Mouse (Mus musculus) frontal cortex, adult (tissue): ENCODE data around the gene Rad54l2.

Experiments used
- ATAC-seq: cut with Nextera tagmentation; 2 replicates; pipeline ENCODE4 v1.9.2; 2017; ENCODE audit warnings: mild to moderate bottlenecking, moderate library complexity, mixed read lengths; ENCODE audit not compliant: low TSS enrichment

Gene Rad54l2

GRCm38 (mm10) chr9:106788812-106789321 lies at the start of gene Rad54l2:
TSS of gene Rad54l2 (minus strand) at chr9:106789194.
- peak; percentile 95 for ATAC-seq

GRCm38 (mm10) chr9:106822381-106823104 lies 33.5 kb upstream of the Rad54l2 start:
- ATAC-seq: peak; percentile 55

GRCm38 (mm10) chr9:106821618-106822380 lies 32.8 kb upstream of the Rad54l2 start, which contains the start of gene Dcaf1:
TSS of gene Dcaf1 (plus strand) at chr9:106821874.
- peak; percentile 98 for ATAC-seq

- ATAC-seq: no peak
Observed at GRCm38 (mm10) chr9:106821050-106821617, 32.1 kb upstream of the Rad54l2 start.

GRCm38 (mm10) chr9:106819201-106819600 lies 30.2 kb upstream of the Rad54l2 start:
- ATAC-seq: no peak

- no peak for ATAC-seq
Observed at GRCm38 (mm10) chr9:106818191-106818590, 29.2 kb upstream of the Rad54l2 start.

- ATAC-seq: no peak
Observed at GRCm38 (mm10) chr9:106806503-106806902, 17.5 kb upstream of the Rad54l2 start.

- no peak for ATAC-seq
Observed at GRCm38 (mm10) chr9:106790831-106791230, 1.8 kb upstream of the Rad54l2 start.

GRCm38 (mm10) chr9:106789363-106789762 lies 369 bp upstream of the Rad54l2 start:
- ATAC-seq: no peak

GRCm38 (mm10) chr9:106787979-106788811 lies 799 bp downstream of the Rad54l2 start:
- peak; percentile 39; the same call in 1 of the 2 replicates for ATAC-seq

- no peak for ATAC-seq
Observed at GRCm38 (mm10) chr9:106785206-106785605, 3.8 kb downstream of the Rad54l2 start.

- no peak for ATAC-seq
Observed at GRCm38 (mm10) chr9:106783554-106783953, 5.4 kb downstream of the Rad54l2 start.

GRCm38 (mm10) chr9:106780086-106780485 lies 8.9 kb downstream of the Rad54l2 start:
- no peak for ATAC-seq

- no peak for ATAC-seq
Observed at GRCm38 (mm10) chr9:106778319-106778718, 10.7 kb downstream of the Rad54l2 start.

- no peak for ATAC-seq
Observed at GRCm38 (mm10) chr9:106777423-106777822, 11.6 kb downstream of the Rad54l2 start.

GRCm38 (mm10) chr9:106776116-106776515 lies 12.9 kb downstream of the Rad54l2 start:
- no peak for ATAC-seq

- no peak for ATAC-seq
Observed at GRCm38 (mm10) chr9:106771770-106772169, 17.2 kb downstream of the Rad54l2 start.

- ATAC-seq: no peak
Observed at GRCm38 (mm10) chr9:106770216-106770615, 18.8 kb downstream of the Rad54l2 start.

GRCm38 (mm10) chr9:106769781-106770180 lies 19.2 kb downstream of the Rad54l2 start:
- ATAC-seq: no peak

- no peak for ATAC-seq
Observed at GRCm38 (mm10) chr9:106756421-106756820, 32.6 kb downstream of the Rad54l2 start.

GRCm38 (mm10) chr9:106755776-106756175 lies 33.2 kb downstream of the Rad54l2 start:
- no peak for ATAC-seq
